Mouse (Mus musculus): ENCODE data around the gene Mrpl48.

Gene Mrpl48

GRCm38 (mm10) chr7:100496791-100497190 is 111.3 kb downstream of the Mrpl48 start:
- DNase-seq (ENCODE audit: low read depth, low spot score), result no peak

- no peak for DNase-seq (ENCODE audit: low read depth, low spot score)
Observed at GRCm38 (mm10) chr7:100496371-100496770, 111.7 kb downstream of the Mrpl48 start.
